Mouse (Mus musculus) hindbrain, embryonic 14.5 days (tissue): Measurements from ENCODE around the gene Pstk. TPM values are rescaled to one million over a fixed set of nuclear protein-coding genes. Genes with fewer than 3 reads are reported as not detected.
"Not testable (repeated sequence)": the region's sequence is repeated elsewhere in the genome, so short reads cannot be mapped to it uniquely, and the experiment has no call there.

Experiments
- ATAC-seq: fragments of 200-750 bp; cut with Nextera tagmentation; 2 replicates; pipeline ENCODE4 v1.8.0; 2017; ENCODE audit warnings: moderate number of reproducible peaks, mild to moderate bottlenecking, moderate TSS enrichment, moderate library complexity; ENCODE audit not compliant: low FRiP score
- DNase-seq: peaks from one replicate; pipeline ENCODE4 v3.0.0-alpha.2; 2015; ENCODE audit warnings: low spot score
- H3K27ac ChIP-seq: fragments of 300-500 bp; sonication (generic); 2 replicates; pipeline ENCODE4 v1.5.1; 2014; ENCODE audit warnings: mild to moderate bottlenecking, moderate library complexity
- H3K27me3 ChIP-seq: fragments of 300-500 bp; sonication (generic); 2 replicates; pipeline ENCODE4 v1.6.1; 2014; ENCODE audit warnings: mild to moderate bottlenecking, low read length, mixed read lengths; ENCODE audit not compliant: control insufficient read depth, insufficient read depth
- H3K36me3 ChIP-seq: fragments of 300-500 bp; sonication (generic); replicated peaks from 2 replicates; pipeline ENCODE4 v1.6.1; 2014; ENCODE audit not compliant: control insufficient read depth, insufficient read depth
- H3K4me1 ChIP-seq: fragments of 300-500 bp; sonication (generic); replicated peaks from 2 replicates; pipeline ENCODE4 v1.6.1; 2014; ENCODE audit warnings: antibody characterized with exemption, low read length, mixed read lengths; ENCODE audit not compliant: control insufficient read depth, insufficient read depth
- H3K4me2 ChIP-seq: fragments of 300-500 bp; sonication (generic); replicated peaks from 2 replicates; pipeline ENCODE4 v1.6.1; 2014; ENCODE audit warnings: mild to moderate bottlenecking, moderate library complexity
- H3K4me3 ChIP-seq: fragments of 300-500 bp; sonication (generic); replicated peaks from 2 replicates; pipeline ENCODE4 v1.5.1; 2014; ENCODE audit warnings: mild to moderate bottlenecking, low read length
- H3K9ac ChIP-seq: fragments of 300-500 bp; sonication (generic); 2 replicates; pipeline ENCODE4 v1.6.1; 2014
- H3K9me3 ChIP-seq: fragments of 300-500 bp; sonication (generic); 2 replicates; pipeline ENCODE4 v1.6.1; 2016; ENCODE audit warnings: low read length; ENCODE audit not compliant: control insufficient read depth
- WGBS: fragments of 180-500 bp; shearing (Covaris S2); extraction: QIAGEN DNeasy Blood & Tissue Kit; methylation state at CpG from one replicate; pipeline ENCODE4 v1.1.7; 2014; 5-methylcytosine and 5-hydroxymethylcytosine counted together
- polyA plus RNA-seq: library from polyadenylated mRNA; unstranded; fragments of >200 nt; fragmentation: Nextera tagmentation; extraction: Ambion mirVana; gene quantifications from 2 replicates; pipeline ENCODE4 v1.2.1, GENCODE M21; 2014

The Pstk gene
- polyA plus RNA-seq, 1 experiment from 2014 or later, result 50.1 TPM

DNA sequence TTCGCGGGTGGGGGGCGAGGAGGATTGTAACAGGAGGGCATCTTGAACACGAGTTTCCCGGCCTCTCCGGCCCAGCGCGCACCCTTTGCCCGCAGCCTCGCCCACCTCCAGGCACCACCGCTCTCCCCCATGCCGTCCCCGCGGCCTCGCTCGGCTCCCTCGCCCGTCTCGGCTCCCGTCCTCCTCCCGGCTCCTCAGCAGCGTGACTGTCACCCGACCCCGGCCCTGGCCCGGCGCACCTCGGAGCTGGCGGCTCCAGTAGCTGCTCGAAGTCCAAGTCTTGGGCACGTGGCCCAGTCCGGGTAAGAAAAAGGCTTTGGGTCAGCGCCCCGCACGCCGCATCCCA is 8.7 kb upstream of the Pstk start:
- H3K9me3 ChIP-seq, result no peaks in the 10 kb centered on the region
- H3K9ac ChIP-seq, result peak overlapping the region; percentile 86
- peaks cover 15% of the 10 kb centered on the region for H3K4me1 ChIP-seq
- ATAC-seq (peak; percentile 79), DNase-seq (no peak)
- peaks cover 27% of the 10 kb centered on the region for H3K36me3 ChIP-seq
- H3K27ac ChIP-seq, result peak overlapping the region; percentile 77
- H3K4me3 ChIP-seq, result peak overlapping the region; percentile 81
- WGBS, result 2% methylated on average over 35 of the region's 35 CpGs
- peak overlapping the region; percentile 90 for H3K4me2 ChIP-seq
- no peaks in the 10 kb centered on the region for H3K27me3 ChIP-seq

DNA sequence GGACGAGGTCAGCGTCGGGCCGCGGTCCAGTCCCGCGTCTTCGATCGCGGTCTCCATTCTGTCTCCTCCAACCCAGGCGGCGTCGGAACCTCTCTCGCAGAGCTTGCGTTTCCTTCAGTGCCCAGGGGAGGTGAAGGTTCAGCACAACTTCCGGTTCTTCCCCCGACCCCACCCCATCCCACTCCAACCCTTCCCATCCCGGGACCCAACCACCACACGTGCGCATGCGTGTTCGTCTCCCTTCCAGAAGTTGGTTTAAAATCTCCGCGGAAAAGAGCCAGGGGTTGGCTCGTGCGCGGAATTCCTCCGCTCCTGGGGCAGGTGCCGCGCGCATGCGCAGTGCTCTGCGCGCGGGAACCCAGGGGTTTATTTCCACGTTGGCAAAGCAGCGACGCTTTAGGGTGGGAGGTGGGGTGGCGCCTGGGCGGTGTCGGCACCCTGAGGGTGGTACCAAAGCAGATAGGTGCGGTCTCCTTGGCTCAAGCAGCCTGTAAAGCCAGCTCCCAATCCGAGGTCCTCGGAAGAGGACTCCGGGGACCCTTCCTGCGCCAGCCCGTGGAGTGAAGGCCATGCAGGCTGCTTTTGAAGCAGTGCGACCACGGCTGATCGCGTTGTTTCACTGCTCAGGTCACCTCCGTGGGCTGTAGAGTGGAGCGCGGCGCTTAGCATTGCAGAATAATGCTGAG is 8.2 kb upstream of the Pstk start, which contains the start of gene 2310057M21Rik:
Gene 2310057M21Rik (minus strand): TSS at position 145 of the 686 bp plus-strand sequence.
- H3K27ac ChIP-seq, result peak within 1 kb of the TSS; percentile 91
- H3K9me3 ChIP-seq, result no peaks in the 10 kb centered on the region
- DNase-seq (peak; percentile 99), ATAC-seq (peak; percentile 97)
- H3K36me3 ChIP-seq, result peaks cover 23% of the 10 kb centered on the region
- peak within 1 kb of the TSS; percentile 81 for H3K4me3 ChIP-seq
- H3K9ac ChIP-seq, result peak within 1 kb of the TSS; percentile 86
- under 1% methylated on average over 55 of the region's 55 CpGs for WGBS
- no peaks in the 10 kb centered on the region for H3K27me3 ChIP-seq
- peak within 1 kb of the TSS; percentile 90 for H3K4me2 ChIP-seq
- H3K4me1 ChIP-seq, result peaks cover 15% of the 10 kb centered on the region

DNA sequence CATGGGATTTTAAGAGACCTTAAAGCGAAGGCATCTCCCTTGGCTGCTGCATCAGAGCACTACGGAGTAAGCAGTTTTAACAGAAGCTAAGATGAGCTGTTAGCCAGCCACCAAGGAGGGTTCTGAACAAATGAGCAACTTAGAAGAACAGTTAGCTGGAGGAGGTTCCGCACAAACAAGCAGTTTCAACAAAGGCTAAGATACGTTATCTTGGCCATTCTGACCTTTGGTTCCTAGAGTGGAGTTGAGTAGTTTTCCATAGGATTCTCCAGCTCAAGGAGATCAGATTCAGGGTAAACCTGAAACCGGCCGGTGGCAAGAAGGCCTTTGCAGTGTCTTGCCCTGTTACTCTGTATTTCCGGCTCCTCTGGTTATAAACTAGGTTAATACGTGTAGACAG is 6.8 kb upstream of the Pstk start:
- Histone ChIP-seq H3K9me3 (no peaks in the 10 kb centered on the region), H3K27ac (no peak overlapping the region), H3K9ac (no peak overlapping the region), H3K4me2 (no peak overlapping the region), H3K36me3 (peaks cover 9% of the 10 kb centered on the region), H3K4me3 (no peak overlapping the region), H3K27me3 (no peaks in the 10 kb centered on the region), H3K4me1 (peaks cover 15% of the 10 kb centered on the region)
- WGBS, result 96% methylated on average over 8 of the region's 8 CpGs
- ATAC-seq, result no peak
- DNase-seq, result no peak

DNA sequence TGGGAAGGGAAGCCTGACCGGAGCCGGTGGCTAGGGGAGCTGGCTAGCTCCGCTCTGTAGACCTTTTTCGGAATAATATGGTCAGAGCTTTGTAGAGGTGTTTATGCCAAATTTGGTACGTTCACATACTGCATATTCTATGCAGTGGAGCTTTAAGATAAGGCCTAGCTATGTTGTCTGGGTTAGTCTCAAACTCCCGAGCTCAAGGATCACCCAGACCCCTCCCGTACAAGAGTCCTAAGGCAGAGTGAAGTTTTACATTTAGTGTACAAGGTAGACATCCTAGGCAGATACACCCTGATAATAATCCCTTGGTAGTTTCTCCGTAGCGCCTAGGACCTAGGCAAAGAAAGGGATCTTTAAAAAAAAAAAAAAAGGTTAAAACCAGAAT is 524 bp downstream of the Pstk start:
- H3K4me2 ChIP-seq, result peak overlapping the region; percentile 76
- 10% methylated on average over 9 of the region's 9 CpGs for WGBS
- H3K4me3 ChIP-seq, result peak overlapping the region; percentile 55

DNA sequence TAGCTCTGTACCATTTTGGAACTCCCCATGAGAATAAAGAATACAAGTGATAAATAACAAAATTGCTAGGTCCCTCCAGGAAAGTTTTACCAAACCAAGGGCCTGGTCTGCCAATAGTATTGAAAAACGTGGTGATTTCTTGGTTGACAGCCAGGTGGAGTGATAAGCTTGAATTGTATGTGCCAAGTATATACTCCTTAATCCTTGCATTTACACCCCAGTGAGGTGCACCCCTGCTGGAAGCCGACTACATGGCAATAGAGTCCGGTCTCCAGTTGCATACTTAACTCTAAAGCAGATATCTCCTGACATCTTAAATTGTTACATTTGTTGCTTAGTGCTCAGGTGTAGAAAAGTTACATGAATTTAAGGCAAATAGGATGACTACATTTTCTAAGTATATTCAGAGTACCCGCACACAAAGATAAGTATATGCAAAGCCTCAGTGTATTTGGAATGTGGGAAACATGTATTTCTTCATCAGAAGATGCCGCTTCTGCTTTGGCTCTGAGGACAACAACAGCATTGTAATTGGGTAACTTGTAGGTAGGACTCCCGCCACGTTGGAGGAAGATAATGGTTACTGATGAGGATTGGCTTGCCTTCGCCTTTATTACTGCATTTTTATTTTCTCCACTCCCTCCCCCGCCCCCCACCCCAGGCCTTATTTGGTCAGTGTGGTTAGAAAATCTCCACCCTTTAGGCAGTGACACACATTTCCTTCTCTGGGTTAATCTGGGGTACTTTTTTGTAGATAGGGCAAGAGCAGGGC is 1.1 kb downstream of the Pstk start:
- DNase-seq, result no peak
- Histone ChIP-seq H3K27me3 (no peaks in the 10 kb centered on the region), H3K36me3 (0 out of 2 replicates have a peak, but pooled peaks cover 5% of the 10 kb centered on the region), H3K4me2 (peak overlapping the region; percentile 76), H3K4me1 (peaks cover 11% of the 10 kb centered on the region), H3K9ac (peak overlapping the region; percentile 78), H3K9me3 (no peaks in the 10 kb centered on the region), H3K4me3 (peak overlapping the region; percentile 55), H3K27ac (no peak overlapping the region)
- WGBS, result 78% methylated on average over 9 of the region's 9 CpGs
- no peak for ATAC-seq

More for the DNA sequence above, 524 bp downstream of the Pstk start:
- H3K36me3 ChIP-seq, result 0 out of 2 replicates have a peak, but pooled peaks cover 5% of the 10 kb centered on the region
- ATAC-seq (peak; percentile 35; the same call in 1 of the 2 replicates), DNase-seq (no peak)
- no peaks in the 10 kb centered on the region for H3K27me3 ChIP-seq
- H3K9me3 ChIP-seq, result no peaks in the 10 kb centered on the region
- peak overlapping the region; percentile 78 for H3K9ac ChIP-seq
- peaks cover 11% of the 10 kb centered on the region for H3K4me1 ChIP-seq
- peak overlapping the region; percentile 84 for H3K27ac ChIP-seq

DNA sequence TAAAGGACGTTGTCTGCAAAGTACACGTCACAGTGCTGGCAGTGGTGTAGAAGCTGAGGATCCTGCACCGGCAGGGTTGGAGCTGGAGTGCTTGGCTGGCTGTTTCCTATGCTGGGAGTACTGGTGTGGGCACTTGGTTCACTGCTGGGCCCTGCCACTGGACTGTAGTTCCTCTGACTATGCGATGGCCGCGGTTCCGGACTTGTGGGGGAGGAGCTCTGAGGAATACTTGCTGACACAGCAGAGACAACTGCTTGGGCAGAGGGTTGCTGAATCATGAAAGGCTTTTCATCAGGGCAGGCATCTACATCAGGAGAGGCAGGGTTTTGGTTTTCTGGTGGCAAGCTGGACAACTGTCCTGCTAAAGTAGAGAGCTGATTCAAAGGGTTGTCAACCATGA is 20.8 kb downstream of the Pstk start:
- H3K27me3 ChIP-seq, H3K4me2 ChIP-seq, H3K9me3 ChIP-seq, H3K4me3 ChIP-seq, DNase-seq, ATAC-seq, H3K9ac ChIP-seq, H3K27ac ChIP-seq, H3K4me1 ChIP-seq: not testable (repeated sequence)
- peaks cover 53% of the 10 kb centered on the region for H3K36me3 ChIP-seq
- WGBS, result 90% methylated on average over 6 of the region's 7 CpGs

DNA sequence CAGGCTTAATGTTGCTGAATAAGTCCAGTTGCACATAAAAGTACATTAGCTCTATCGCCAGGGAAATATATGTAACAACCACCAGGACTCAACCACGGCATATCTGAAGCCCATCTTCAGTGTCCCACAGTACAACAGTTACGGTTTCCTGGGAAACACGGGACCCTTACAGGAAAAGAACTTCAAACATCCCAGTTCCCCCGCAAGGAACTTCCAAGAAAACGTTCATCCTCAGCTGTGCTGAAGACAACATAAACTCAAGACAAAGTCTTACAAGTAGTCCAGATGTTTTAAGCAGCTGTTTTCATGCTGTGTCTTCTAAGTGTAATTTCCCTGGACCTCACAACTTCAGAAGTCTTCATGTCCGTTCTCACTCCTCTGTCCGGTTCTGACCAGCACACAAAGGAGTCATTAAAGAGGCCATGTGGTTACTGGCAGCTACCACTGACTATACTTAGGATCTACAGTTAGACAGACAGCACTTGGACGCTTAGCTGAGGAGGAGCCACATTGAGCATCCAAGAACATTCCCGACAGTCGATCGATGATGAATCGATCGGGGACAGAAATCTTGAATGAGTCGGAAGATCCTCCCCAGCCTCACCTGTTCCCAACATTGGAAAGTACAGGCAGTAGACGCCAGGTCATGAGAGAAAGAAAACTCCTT is 38.5 kb downstream of the Pstk start:
- no peak overlapping the region for H3K27ac ChIP-seq
- ATAC-seq (0 out of 2 replicates have a peak, but pooled peaks have one; percentile 15), DNase-seq (no peak)
- H3K36me3 ChIP-seq, result no peaks in the 10 kb centered on the region; the same call in 1 of the 2 replicates
- WGBS, result 8% methylated on average over 16 of the region's 16 CpGs
- no peaks in the 10 kb centered on the region for H3K27me3 ChIP-seq
- peak overlapping the region; percentile 90 for H3K9ac ChIP-seq
- peak overlapping the region; percentile 90 for H3K4me3 ChIP-seq
- peak overlapping the region; percentile 61 for H3K4me2 ChIP-seq
- H3K9me3 ChIP-seq, result no peaks in the 10 kb centered on the region
- peaks cover 28% of the 10 kb centered on the region for H3K4me1 ChIP-seq

DNA sequence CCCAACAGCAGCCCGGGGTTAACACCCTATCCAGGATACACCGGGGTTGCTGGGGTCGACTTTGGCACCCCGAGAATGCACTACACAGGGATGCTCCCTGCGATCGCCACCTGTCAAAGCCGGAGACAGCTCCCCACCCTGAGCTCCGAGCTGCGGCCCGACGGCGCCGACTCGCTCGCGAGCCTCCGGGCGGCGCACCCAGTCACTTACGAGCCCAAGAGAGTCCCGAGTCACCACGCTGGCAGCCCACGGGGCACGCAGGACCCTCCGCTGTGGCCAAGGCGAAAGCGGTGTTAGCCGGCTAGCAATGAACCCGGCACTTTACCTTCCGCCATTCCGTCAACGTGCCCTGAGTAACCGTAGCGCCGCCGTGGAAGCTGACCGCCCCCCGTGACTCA is 39.0 kb downstream of the Pstk start:
- Histone ChIP-seq H3K36me3 (no peaks in the 10 kb centered on the region; the same call in 1 of the 2 replicates), H3K4me2 (peak overlapping the region; percentile 61), H3K27me3 (no peaks in the 10 kb centered on the region), H3K27ac (peak overlapping the region; percentile 79), H3K4me3 (peak overlapping the region; percentile 90), H3K9me3 (no peaks in the 10 kb centered on the region), H3K9ac (peak overlapping the region; percentile 90), H3K4me1 (peaks cover 28% of the 10 kb centered on the region)
- ATAC-seq (peak; percentile 78), DNase-seq (no peak)
- WGBS, result 0% methylated on average over 37 of the region's 38 CpGs
